Mouse (Mus musculus): ENCODE data around the gene Susd5.

DNA sequence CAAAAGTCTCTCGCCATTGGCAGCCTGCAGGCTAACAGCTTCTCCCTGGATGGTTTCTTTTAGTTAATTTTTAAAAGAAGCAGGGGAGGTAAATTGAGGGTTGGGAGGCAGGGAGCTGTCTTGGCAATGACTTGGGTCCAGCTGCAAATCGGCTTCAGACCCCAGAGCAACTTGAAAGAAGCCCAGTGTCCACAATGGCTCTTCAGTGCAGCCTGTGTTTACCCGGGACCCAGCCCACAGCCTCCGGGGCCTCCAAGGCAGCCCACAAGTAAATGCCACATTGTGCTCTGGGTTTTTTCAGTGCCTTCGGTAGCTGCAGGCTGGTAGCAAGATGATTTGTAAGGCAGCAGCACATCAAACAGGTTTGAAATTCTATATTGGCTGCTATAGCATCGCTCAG, 14.4 kb upstream of the Susd5 start:
- TF ChIP-seq POLR2A (IDR thresholded peaks at IDR 0.05; ENCODE audit: low read depth, low read length) = no peak
- no peak for TF ChIP-seq CTCF (conservative IDR thresholded peaks at IDR 0.05; ENCODE audit: insufficient read depth, insufficient read length, low read depth, low read length)

Measured in kidney, adult 2 months (tissue).